Mouse (Mus musculus) kidney, postnatal 25 days (tissue): Measurements from ENCODE around the gene Hist1h3i.
A peak's percentile ranks its signal among the peaks of the same experiment; 100 is the strongest.

Experiments
- DNase-seq, 2 experiments: peaks; one replicate each; pipeline ENCODE4 v3.0.0; 2021; ENCODE audit warnings: mixed read lengths in 2 of 2

The Hist1h3i gene

GRCm38 (mm10) chr13:21734010-21734905 lies 48.9 kb downstream of the Hist1h3i start:
- DNase-seq, result peak; percentile 74 to 81

DNA sequence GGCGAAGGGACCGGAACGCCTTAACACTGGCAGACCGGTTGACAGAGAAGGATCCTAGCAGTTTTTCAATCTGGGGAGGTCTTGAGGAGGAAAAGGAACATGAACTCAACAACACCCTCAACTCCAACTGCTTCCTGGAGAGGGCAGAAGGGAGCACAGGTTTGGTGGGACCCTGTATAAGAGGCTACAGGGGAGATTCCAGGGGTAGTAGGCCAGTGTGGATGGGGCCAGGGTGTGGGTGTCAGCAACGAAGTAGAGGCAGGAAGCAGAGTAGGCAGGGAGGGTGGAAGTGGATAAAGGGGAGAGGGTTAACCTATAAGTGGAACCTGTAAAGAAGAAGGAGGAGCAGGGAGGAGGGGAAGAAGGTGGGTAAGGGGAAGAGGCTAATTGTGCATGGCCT lies 49.7 kb downstream of the Hist1h3i start:
- no peak for DNase-seq
